Mouse (Mus musculus) embryonic facial prominence, embryonic 14.5 days (tissue): ENCODE data around the gene Rtn4ip1. TPM values are rescaled to one million over a fixed set of nuclear protein-coding genes. Genes with fewer than 3 reads are reported as not detected.
A peak's percentile ranks its signal among the peaks of the same experiment; 100 is the strongest.
"Not testable (repeated sequence)": the region's sequence is repeated elsewhere in the genome, so short reads cannot be mapped to it uniquely, and the experiment has no call there.

Experiments used
- ATAC-seq: fragments of 200-750 bp; cut with Nextera tagmentation; 2 replicates; pipeline ENCODE4 v1.8.0; 2017; ENCODE audit warnings: low read depth, moderate number of reproducible peaks, moderate TSS enrichment
- DNase-seq: peaks from one replicate; pipeline ENCODE4 v3.0.0-alpha.2; 2015; ENCODE audit warnings: low spot score
- H3K27ac ChIP-seq: fragments of 300-500 bp; sonication (generic); replicated peaks from 2 replicates; pipeline ENCODE4 v1.5.1; 2014; ENCODE audit warnings: low read depth, mild to moderate bottlenecking, low read length, moderate library complexity
- H3K27me3 ChIP-seq: fragments of 300-500 bp; sonication (generic); replicated peaks from 2 replicates; pipeline ENCODE4 v1.6.1; 2014; ENCODE audit warnings: low read length; ENCODE audit not compliant: control insufficient read depth, insufficient read depth
- H3K36me3 ChIP-seq: fragments of 300-500 bp; sonication (generic); 2 replicates; pipeline ENCODE4 v1.6.1; 2014; ENCODE audit warnings: low read length, mixed read lengths; ENCODE audit not compliant: control insufficient read depth, insufficient read depth
- H3K4me1 ChIP-seq: fragments of 300-500 bp; sonication (generic); 2 replicates; pipeline ENCODE4 v1.6.1; 2014; ENCODE audit warnings: antibody characterized with exemption, low read length; ENCODE audit not compliant: control insufficient read depth, insufficient read depth
- H3K4me2 ChIP-seq: fragments of 300-500 bp; sonication (generic); 2 replicates; pipeline ENCODE4 v1.6.1; 2014; ENCODE audit warnings: low read depth, mild to moderate bottlenecking, low read length, moderate library complexity, mixed read lengths
- H3K4me3 ChIP-seq: fragments of 300-500 bp; sonication (generic); 2 replicates; pipeline ENCODE4 v1.5.1; 2014; ENCODE audit warnings: low read depth, mild to moderate bottlenecking, low read length
- H3K9ac ChIP-seq: fragments of 300-500 bp; sonication (generic); 2 replicates; pipeline ENCODE4 v1.6.1; 2014; ENCODE audit warnings: low read depth, mild to moderate bottlenecking, low read length, moderate library complexity, mixed read lengths
- H3K9me3 ChIP-seq: fragments of 300-500 bp; sonication (generic); 2 replicates; pipeline ENCODE4 v1.6.1; 2016; ENCODE audit warnings: low read length; ENCODE audit not compliant: control insufficient read depth
- WGBS: fragments of 180-500 bp; shearing (Covaris S2); extraction: QIAGEN DNeasy Blood & Tissue Kit; methylation state at CpG from one replicate; pipeline ENCODE4 v1.1.7; 2014; 5-methylcytosine and 5-hydroxymethylcytosine counted together
- polyA plus RNA-seq: library from polyadenylated mRNA; unstranded; fragments of >200 nt; fragmentation: Nextera tagmentation; extraction: Ambion mirVana; gene quantifications from 2 replicates; pipeline ENCODE4 v1.2.1, GENCODE M21; 2014

Gene Rtn4ip1
- polyA plus RNA-seq, 1 experiment from 2014 or later, result 12.4 TPM

- H3K36me3 ChIP-seq, result no peaks in the 10 kb centered on the region
- peak; percentile 63; the same call in 1 of the 2 replicates for ATAC-seq
- no peaks in the 10 kb centered on the region for H3K9me3 ChIP-seq
- DNase-seq, result peak; percentile 72
- no peak overlapping the region for H3K9ac ChIP-seq
- H3K4me1 ChIP-seq, result no peaks in the 10 kb centered on the region
- no peak overlapping the region for H3K4me3 ChIP-seq
- H3K27ac ChIP-seq, result no peak overlapping the region
- H3K27me3 ChIP-seq, result no peaks in the 10 kb centered on the region
- no peak overlapping the region for H3K4me2 ChIP-seq
Observed at GRCm38 (mm10) chr10:43953942-43954341, 52.3 kb downstream of the Rtn4ip1 start.

- Histone ChIP-seq H3K36me3 (no peaks in the 10 kb centered on the region), H3K4me1 (no peaks in the 10 kb centered on the region), H3K27ac (no peak overlapping the region), H3K4me3 (no peak overlapping the region), H3K27me3 (no peaks in the 10 kb centered on the region), H3K4me2 (no peak overlapping the region), H3K9ac (no peak overlapping the region), H3K9me3 (no peaks in the 10 kb centered on the region)
- ATAC-seq, result no peak
- DNase-seq, result no peak
- WGBS, result 49% methylated on average over 2 of the region's 2 CpGs
Observed at GRCm38 (mm10) chr10:43964943-43965342, 63.3 kb downstream of the Rtn4ip1 start.

GRCm38 (mm10) chr10:43973244-43973643 lies 71.6 kb downstream of the Rtn4ip1 start:
- H3K4me2 ChIP-seq, result no peak overlapping the region
- 38% methylated on average over 2 of the region's 2 CpGs for WGBS
- no peaks in the 10 kb centered on the region for H3K4me1 ChIP-seq
- DNase-seq, result no peak
- no peak overlapping the region for H3K27ac ChIP-seq
- H3K27me3 ChIP-seq, result no peaks in the 10 kb centered on the region
- no peak overlapping the region for H3K4me3 ChIP-seq
- no peak for ATAC-seq
- H3K9me3 ChIP-seq, result no peaks in the 10 kb centered on the region
- H3K36me3 ChIP-seq, result no peaks in the 10 kb centered on the region
- no peak overlapping the region for H3K9ac ChIP-seq

GRCm38 (mm10) chr10:43977353-43977752 lies 75.7 kb downstream of the Rtn4ip1 start:
- no peaks in the 10 kb centered on the region for H3K36me3 ChIP-seq
- no peak overlapping the region for H3K4me3 ChIP-seq
- no peak overlapping the region for H3K4me2 ChIP-seq
- ATAC-seq (no peak), DNase-seq (no peak)
- no peak overlapping the region for H3K9ac ChIP-seq
- no peaks in the 10 kb centered on the region for H3K9me3 ChIP-seq
- no peaks in the 10 kb centered on the region for H3K27me3 ChIP-seq
- H3K27ac ChIP-seq, result no peak overlapping the region
- no peaks in the 10 kb centered on the region for H3K4me1 ChIP-seq
- 55% methylated on average over 3 of the region's 3 CpGs for WGBS

- Histone ChIP-seq H3K9ac (no peak overlapping the region), H3K27ac (no peak overlapping the region), H3K4me1 (no peaks in the 10 kb centered on the region), H3K36me3 (no peaks in the 10 kb centered on the region), H3K4me3 (no peak overlapping the region), H3K4me2 (no peak overlapping the region), H3K27me3 (no peaks in the 10 kb centered on the region), H3K9me3 (no peaks in the 10 kb centered on the region)
- 75% methylated on average over 1 of the region's 1 CpGs for WGBS
- DNase-seq (no peak), ATAC-seq (no peak)
Observed at GRCm38 (mm10) chr10:43980080-43980479, 78.5 kb downstream of the Rtn4ip1 start.

GRCm38 (mm10) chr10:43980742-43981141 lies 79.1 kb downstream of the Rtn4ip1 start:
- 85% methylated on average over 3 of the region's 3 CpGs for WGBS
- H3K9ac ChIP-seq, H3K36me3 ChIP-seq, H3K27me3 ChIP-seq, H3K9me3 ChIP-seq, H3K4me3 ChIP-seq, H3K27ac ChIP-seq, DNase-seq, H3K4me1 ChIP-seq, H3K4me2 ChIP-seq, ATAC-seq: not testable (repeated sequence)

GRCm38 (mm10) chr10:43982470-43982869 lies 80.9 kb downstream of the Rtn4ip1 start:
- H3K4me1 ChIP-seq, result no peaks in the 10 kb centered on the region
- H3K36me3 ChIP-seq, result no peaks in the 10 kb centered on the region
- no peak for ATAC-seq
- WGBS, result 72% methylated on average over 6 of the region's 6 CpGs
- H3K4me3 ChIP-seq, result no peak overlapping the region
- no peak overlapping the region for H3K9ac ChIP-seq
- H3K9me3 ChIP-seq, result no peaks in the 10 kb centered on the region
- no peak overlapping the region for H3K27ac ChIP-seq
- no peaks in the 10 kb centered on the region for H3K27me3 ChIP-seq
- no peak for DNase-seq
- H3K4me2 ChIP-seq, result no peak overlapping the region

- no peak for ATAC-seq
- no peaks in the 10 kb centered on the region for H3K4me1 ChIP-seq
- no peak overlapping the region for H3K27ac ChIP-seq
- no peak overlapping the region for H3K4me2 ChIP-seq
- H3K9ac ChIP-seq, result no peak overlapping the region
- H3K4me3 ChIP-seq, result no peak overlapping the region
- no peaks in the 10 kb centered on the region for H3K9me3 ChIP-seq
- H3K36me3 ChIP-seq, result no peaks in the 10 kb centered on the region
- no peak for DNase-seq
- 89% methylated on average over 5 of the region's 5 CpGs for whole genome bisulfite sequencing
- H3K27me3 ChIP-seq, result no peaks in the 10 kb centered on the region
Observed at GRCm38 (mm10) chr10:43983241-43983640, 81.6 kb downstream of the Rtn4ip1 start.

GRCm38 (mm10) chr10:43983866-43984265 lies 82.3 kb downstream of the Rtn4ip1 start:
- Histone ChIP-seq H3K4me3 (no peak overlapping the region), H3K4me2 (no peak overlapping the region), H3K9ac (no peak overlapping the region), H3K4me1 (no peaks in the 10 kb centered on the region), H3K27ac (no peak overlapping the region), H3K9me3 (no peaks in the 10 kb centered on the region), H3K36me3 (no peaks in the 10 kb centered on the region), H3K27me3 (no peaks in the 10 kb centered on the region)
- no peak for ATAC-seq
- DNase-seq, result no peak
- WGBS, result 91% methylated on average over 2 of the region's 2 CpGs
